Mouse (Mus musculus): Measurements from ENCODE around the gene Pacsin3. TPM values are rescaled to one million over a fixed set of nuclear protein-coding genes. Genes with fewer than 3 reads are reported as not detected.
"Not testable (repeated sequence)": the region's sequence is repeated elsewhere in the genome, so short reads cannot be mapped to it uniquely, and the experiment has no call there.

The Pacsin3 gene
- polyA plus RNA-seq, 1 experiment from 2014 or later = 34.6 TPM

GRCm38 (mm10) chr2:91229735-91230134 lies 26.0 kb upstream of the Pacsin3 start:
- TF ChIP-seq EP300 (IDR thresholded peaks at IDR 0.05) = no peak
- TF ChIP-seq CTCF (IDR thresholded peaks at IDR 0.05) = no peak
- Histone ChIP-seq H3K9me3 (ENCODE audit: low read length) (no peaks in the 10 kb centered on the region), H3K27ac (ENCODE audit: low read length) (no peak overlapping the region), H3K9ac (replicated peaks; ENCODE audit: low read depth) (no peak overlapping the region), H3K4me2 (replicated peaks; ENCODE audit: low read depth, low read length) (no peak overlapping the region), H3K4me3 (ENCODE audit: low read depth, low read length) (no peak overlapping the region), H3K36me3 (ENCODE audit: insufficient read depth, low read length) (no peaks in the 10 kb centered on the region), H3K4me1 (ENCODE audit: insufficient read depth, low read depth, low read length) (no peaks in the 10 kb centered on the region), H3K27me3 (replicated peaks; ENCODE audit: insufficient read depth, low read length) (no peaks in the 10 kb centered on the region)
- ATAC-seq (no peak), DNase-seq (ENCODE audit: low spot score) (no peak)
- 73% methylated on average over 2 of the region's 2 CpGs for WGBS

- Histone ChIP-seq H3K27ac (ENCODE audit: low read length) (peak within 1 kb of the TSS; percentile 82), H3K4me3 (ENCODE audit: low read depth, low read length) (peak within 1 kb of the TSS; percentile 59), H3K9me3 (ENCODE audit: low read length) (no peaks in the 10 kb centered on the region), H3K36me3 (ENCODE audit: insufficient read depth, low read length) (no peaks in the 10 kb centered on the region), H3K9ac (replicated peaks; ENCODE audit: low read depth) (peak within 1 kb of the TSS; percentile 54), H3K4me1 (ENCODE audit: insufficient read depth, low read depth, low read length) (no peaks in the 10 kb centered on the region), H3K27me3 (replicated peaks; ENCODE audit: insufficient read depth, low read length) (no peaks in the 10 kb centered on the region), H3K4me2 (replicated peaks; ENCODE audit: low read depth, low read length) (peak within 1 kb of the TSS; percentile 80)
- TF ChIP-seq EP300 (IDR thresholded peaks at IDR 0.05) (peak; percentile 67), CTCF (IDR thresholded peaks at IDR 0.05) (no peak; the same call in 1 of the 2 replicates)
- ATAC-seq = peak; percentile 99
- under 1% methylated on average over 44 of the region's 48 CpGs for WGBS
- DNase-seq (ENCODE audit: low spot score) = peak; percentile 99
Measured at GRCm38 (mm10) chr2:91236601-91237510, 18.9 kb upstream of the Pacsin3 start, which contains the start of gene Ddb2. Gene Ddb2 (minus strand): TSS chr2:91236982.

- Histone ChIP-seq H3K4me2 (replicated peaks; ENCODE audit: low read depth, low read length) (peak overlapping the region; percentile 80), H3K4me3 (ENCODE audit: low read depth, low read length) (peak overlapping the region; percentile 59), H3K27ac (ENCODE audit: low read length) (peak overlapping the region; percentile 82)
- H3K36me3 ChIP-seq (ENCODE audit: insufficient read depth, low read length); H3K9ac ChIP-seq (replicated peaks; ENCODE audit: low read depth); H3K9me3 ChIP-seq (ENCODE audit: low read length); H3K27me3 ChIP-seq (replicated peaks; ENCODE audit: insufficient read depth, low read length); H3K4me1 ChIP-seq (ENCODE audit: insufficient read depth, low read depth, low read length): not testable (repeated sequence)
- TF ChIP-seq EP300 (IDR thresholded peaks at IDR 0.05) (peak; percentile 6; the same call in 1 of the 2 replicates), CTCF (IDR thresholded peaks at IDR 0.05) (peak; percentile 52; the same call in 1 of the 2 replicates)
- peak; percentile 32 for ATAC-seq
- WGBS = 5% methylated on average over 4 of the region's 4 CpGs
- DNase-seq (ENCODE audit: low spot score) = peak; percentile 74
Measured at GRCm38 (mm10) chr2:91237511-91238080, 18.2 kb upstream of the Pacsin3 start.

DNA sequence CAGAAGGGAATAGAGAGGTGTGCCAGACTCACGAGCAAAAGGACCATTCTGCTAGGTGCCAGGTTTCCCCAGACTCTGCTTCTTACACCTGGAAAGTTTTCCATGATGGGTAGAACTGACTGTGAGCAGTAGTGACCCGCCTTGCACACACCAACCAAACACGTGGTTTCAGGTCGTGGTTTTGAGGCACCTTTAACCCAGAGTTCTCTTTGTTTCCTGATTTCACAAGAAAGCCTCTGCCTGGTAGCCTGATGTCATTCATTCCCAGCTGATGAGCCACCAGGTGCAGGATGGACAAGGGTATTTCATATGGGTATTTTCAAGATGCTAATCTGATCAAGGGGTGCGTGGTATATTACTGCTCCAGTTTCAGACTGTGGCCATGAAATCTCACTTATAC lies 13.2 kb upstream of the Pacsin3 start:
- ATAC-seq = no peak
- Histone ChIP-seq H3K9ac (replicated peaks; ENCODE audit: low read depth) (no peak overlapping the region), H3K4me2 (replicated peaks; ENCODE audit: low read depth, low read length) (no peak overlapping the region), H3K9me3 (ENCODE audit: low read length) (no peaks in the 10 kb centered on the region), H3K4me1 (ENCODE audit: insufficient read depth, low read depth, low read length) (no peaks in the 10 kb centered on the region), H3K4me3 (ENCODE audit: low read depth, low read length) (no peak overlapping the region), H3K36me3 (ENCODE audit: insufficient read depth, low read length) (no peaks in the 10 kb centered on the region), H3K27me3 (replicated peaks; ENCODE audit: insufficient read depth, low read length) (no peaks in the 10 kb centered on the region), H3K27ac (ENCODE audit: low read length) (no peak overlapping the region)
- TF ChIP-seq CTCF (IDR thresholded peaks at IDR 0.05) (no peak), EP300 (IDR thresholded peaks at IDR 0.05) (no peak)
- no peak for DNase-seq (ENCODE audit: low spot score)
- WGBS = 63% methylated on average over 5 of the region's 5 CpGs

DNA sequence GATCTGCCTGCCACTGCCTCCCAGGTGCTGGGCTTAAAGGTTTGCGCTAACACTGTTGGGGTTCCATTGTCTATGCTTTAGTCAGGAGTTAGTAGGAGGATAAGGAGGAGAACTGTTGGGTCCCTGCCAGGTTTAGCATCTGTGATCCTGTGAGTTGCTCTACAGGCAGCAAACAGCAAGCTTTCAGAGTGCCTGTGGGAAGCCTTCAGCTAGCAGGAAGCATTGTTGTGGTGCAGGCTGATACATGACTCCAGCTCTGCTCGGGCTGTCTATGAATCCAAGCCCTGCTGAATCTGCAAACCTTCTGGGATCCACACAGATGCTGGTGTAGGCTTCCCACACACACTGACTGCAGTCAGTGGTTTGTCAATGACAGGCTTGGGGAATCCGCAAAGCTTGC lies 12.3 kb upstream of the Pacsin3 start:
- TF ChIP-seq EP300 (IDR thresholded peaks at IDR 0.05) (no peak), CTCF (IDR thresholded peaks at IDR 0.05) (no peak)
- no peak overlapping the region for H3K27ac ChIP-seq (ENCODE audit: low read length)
- WGBS = 66% methylated on average over 3 of the region's 3 CpGs
- H3K4me3 ChIP-seq (ENCODE audit: low read depth, low read length) = no peak overlapping the region
- ATAC-seq (no peak), DNase-seq (ENCODE audit: low spot score) (no peak)
- H3K36me3 ChIP-seq (ENCODE audit: insufficient read depth, low read length) = no peaks in the 10 kb centered on the region
- H3K9me3 ChIP-seq (ENCODE audit: low read length) = no peaks in the 10 kb centered on the region
- H3K4me2 ChIP-seq (replicated peaks; ENCODE audit: low read depth, low read length) = no peak overlapping the region
- H3K9ac ChIP-seq (replicated peaks; ENCODE audit: low read depth) = no peak overlapping the region
- H3K4me1 ChIP-seq (ENCODE audit: insufficient read depth, low read depth, low read length) = no peaks in the 10 kb centered on the region
- H3K27me3 ChIP-seq (replicated peaks; ENCODE audit: insufficient read depth, low read length) = no peaks in the 10 kb centered on the region

DNA sequence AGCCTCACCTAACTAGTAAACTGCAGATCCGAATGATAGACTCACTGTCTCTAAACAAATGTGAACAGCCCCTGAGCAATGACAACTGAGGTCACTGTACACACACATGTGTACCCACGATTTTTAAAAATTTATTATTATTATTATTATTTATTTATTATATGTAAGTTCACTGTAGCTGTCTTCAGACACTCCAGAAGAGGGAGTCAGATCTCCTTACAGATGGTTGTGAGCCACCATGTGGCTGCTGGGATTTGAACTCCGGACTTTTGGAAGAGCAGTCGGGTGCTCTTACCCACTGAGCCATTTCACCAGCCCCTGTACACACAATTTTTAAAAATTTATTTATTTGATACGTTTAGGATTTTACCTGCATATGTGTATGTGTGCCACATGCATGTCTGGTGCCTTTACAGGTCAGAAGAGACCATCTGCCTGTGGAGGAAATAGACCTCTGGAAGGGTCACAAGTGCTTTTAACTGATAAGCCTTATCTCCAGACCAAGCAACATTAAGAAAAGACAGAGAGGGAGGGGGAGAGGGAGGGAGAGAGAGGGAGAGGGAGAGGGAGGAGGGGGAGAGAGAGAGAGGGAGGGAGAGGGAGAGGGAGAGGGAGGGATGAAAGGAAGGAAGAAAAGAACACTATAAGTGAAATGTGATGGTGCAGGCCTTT lies 11.1 kb upstream of the Pacsin3 start:
- 70% methylated on average over 5 of the region's 5 CpGs for WGBS
- Histone ChIP-seq H3K36me3 (ENCODE audit: insufficient read depth, low read length) (no peaks in the 10 kb centered on the region), H3K9ac (replicated peaks; ENCODE audit: low read depth) (no peak overlapping the region), H3K27me3 (replicated peaks; ENCODE audit: insufficient read depth, low read length) (no peaks in the 10 kb centered on the region), H3K27ac (ENCODE audit: low read length) (no peak overlapping the region), H3K9me3 (ENCODE audit: low read length) (no peaks in the 10 kb centered on the region), H3K4me3 (ENCODE audit: low read depth, low read length) (no peak overlapping the region), H3K4me1 (ENCODE audit: insufficient read depth, low read depth, low read length) (no peaks in the 10 kb centered on the region), H3K4me2 (replicated peaks; ENCODE audit: low read depth, low read length) (no peak overlapping the region)
- no peak for DNase-seq (ENCODE audit: low spot score)
- no peak for ATAC-seq
- no peak for TF ChIP-seq CTCF (IDR thresholded peaks at IDR 0.05)
- TF ChIP-seq EP300 (IDR thresholded peaks at IDR 0.05) = no peak

Data from lung, postnatal 0 days (tissue).